Comparison of ENCODE assay signal across 26 mouse cellular contexts in the genomic region with DNA sequence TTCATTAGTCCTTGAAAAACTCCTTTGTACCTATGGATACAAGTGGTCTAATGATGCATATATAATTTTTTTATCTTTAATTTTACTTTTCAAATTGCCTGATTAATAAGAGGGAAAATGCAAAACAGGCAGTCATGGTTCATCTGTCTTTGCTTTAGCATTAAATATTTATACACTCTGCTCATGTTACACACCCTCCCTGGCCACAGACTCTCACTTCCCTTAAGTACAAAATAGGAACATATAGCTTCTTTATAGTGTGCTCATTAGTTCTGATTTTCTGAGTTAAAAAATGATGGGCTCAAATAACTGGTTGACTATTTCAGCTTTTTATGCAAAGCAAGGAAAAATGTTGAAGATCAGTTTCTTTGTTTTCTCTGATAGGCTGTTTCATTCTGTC.
DNase-seq lines count a peak whose midpoint lies in the region; ATAC-seq lines count a peak whose summit lies in the region.
"Had no signal": no experiment of that assay in that cellular context is flagged by ENCODE, and none has a peak within 500 bp of the region (broad histone marks: within the 10 kb centered on the region; RNA-seq: fewer than 3 reads in every experiment).

No protein-coding gene starts in this region.

- ATAC-seq in midbrain, embryonic 14.5 days (ENCODE audit: low FRiP score, low TSS enrichment), result no peak
- ATAC-seq in megakaryocyte, adult 5-6 weeks (ENCODE audit: poor library complexity, severe bottlenecking), result peak; percentile 74
- no peak for ATAC-seq in hindbrain, embryonic 14.5 days (ENCODE audit: low FRiP score)
- ATAC-seq: activated CD4-positive, CD25-positive, alpha-beta regulatory T cell, adult 4 months; CD4-positive, CD25-positive, alpha-beta regulatory T cell, adult 4 months; forebrain, embryonic 14.5 days; forebrain, embryonic 16.5 days; Patski had no signal

- no peaks in the 10 kb centered on the region for H3K36me3 ChIP-seq in midbrain, embryonic 14.5 days (ENCODE audit: control insufficient read depth, insufficient read depth, low read length)
- no peaks in the 10 kb centered on the region for H3K36me3 ChIP-seq in midbrain, embryonic 10.5 days
- H3K36me3 ChIP-seq in hindbrain, embryonic 14.5 days (replicated peaks; ENCODE audit: control insufficient read depth, insufficient read depth), result no peaks in the 10 kb centered on the region
- H3K36me3 ChIP-seq: embryonic facial prominence, embryonic 13.5 days; embryonic facial prominence, embryonic 15.5 days; forebrain, embryonic 10.5 days; forebrain, embryonic 12.5 days; G1E had no signal

- H3K4me3 ChIP-seq in midbrain, embryonic 14.5 days (replicated peaks; ENCODE audit: low read depth, low read length), result no peak overlapping the region
- H3K4me3 ChIP-seq in midbrain, embryonic 10.5 days, result no peak overlapping the region
- no peak overlapping the region for H3K4me3 ChIP-seq in hindbrain, embryonic 14.5 days (replicated peaks; ENCODE audit: low read length)
- H3K4me3 ChIP-seq: embryonic facial prominence, embryonic 13.5 days; embryonic facial prominence, embryonic 15.5 days; erythroblast, embryonic 14.5 days; forebrain, embryonic 10.5 days; forebrain, embryonic 12.5 days had no signal

- H3K4me2 ChIP-seq in midbrain, embryonic 14.5 days (ENCODE audit: low read length), result no peak overlapping the region
- H3K4me2 ChIP-seq in hindbrain, embryonic 14.5 days (replicated peaks), result no peak overlapping the region
- H3K4me2 ChIP-seq: embryonic facial prominence, embryonic 13.5 days; embryonic facial prominence, embryonic 15.5 days; forebrain, embryonic 12.5 days had no signal

- no peak overlapping the region for H3K27ac ChIP-seq in midbrain, embryonic 14.5 days (replicated peaks; ENCODE audit: low read depth, low read length)
- no peak overlapping the region for H3K27ac ChIP-seq in midbrain, embryonic 10.5 days (replicated peaks)
- H3K27ac ChIP-seq in hindbrain, embryonic 14.5 days, result no peak overlapping the region
- H3K27ac ChIP-seq: embryonic facial prominence, embryonic 13.5 days; embryonic facial prominence, embryonic 15.5 days; forebrain, embryonic 10.5 days; forebrain, embryonic 12.5 days had no signal

- DNase-seq in midbrain, embryonic 14.5 days, result peak; percentile 15
- DNase-seq in midbrain, embryonic 10.5 days (ENCODE audit: low spot score), result no peak
- no peak for DNase-seq in frontal cortex, adult 2 months (ENCODE audit: extremely low spot score in 1 of 2, low spot score in 1 of 2)
- no peak for DNase-seq in hindbrain, embryonic 14.5 days (ENCODE audit: low spot score)
- DNase-seq: adrenal gland, adult 8-10 months; adrenal gland, postnatal 14 days; adrenal gland, postnatal 36 days; B cell, adult 2 months; cerebellum, adult 11-12 months; cerebellum, adult 2 months; cerebellum, adult 9-11 months; cerebellum, postnatal 14 days; cerebellum, postnatal 36 days; embryo, embryonic 11 days had no signal

- H3K4me1 ChIP-seq in midbrain, embryonic 14.5 days (ENCODE audit: control insufficient read depth, insufficient read depth, low read length), result no peaks in the 10 kb centered on the region
- H3K4me1 ChIP-seq in midbrain, embryonic 10.5 days, result no peaks in the 10 kb centered on the region
- H3K4me1 ChIP-seq in hindbrain, embryonic 14.5 days (replicated peaks; ENCODE audit: control insufficient read depth, insufficient read depth, low read length), result no peaks in the 10 kb centered on the region
- H3K4me1 ChIP-seq: embryonic facial prominence, embryonic 13.5 days; embryonic facial prominence, embryonic 15.5 days; forebrain, embryonic 12.5 days had no signal

- no peaks in the 10 kb centered on the region for H3K9me3 ChIP-seq in midbrain, embryonic 14.5 days (ENCODE audit: control insufficient read depth, low read length)
- H3K9me3 ChIP-seq in midbrain, embryonic 10.5 days (replicated peaks), result no peaks in the 10 kb centered on the region
- no peaks in the 10 kb centered on the region for H3K9me3 ChIP-seq in hindbrain, embryonic 14.5 days (ENCODE audit: control insufficient read depth, low read length)
- H3K9me3 ChIP-seq: embryonic facial prominence, embryonic 13.5 days; embryonic facial prominence, embryonic 15.5 days; forebrain, embryonic 10.5 days; forebrain, embryonic 12.5 days had no signal

- no peaks in the 10 kb centered on the region for H3K27me3 ChIP-seq in midbrain, embryonic 14.5 days (ENCODE audit: control insufficient read depth, insufficient read depth, low read length)
- no peaks in the 10 kb centered on the region for H3K27me3 ChIP-seq in midbrain, embryonic 10.5 days (ENCODE audit: low read depth, poor library complexity, severe bottlenecking)
- H3K27me3 ChIP-seq in hindbrain, embryonic 14.5 days (ENCODE audit: control insufficient read depth, insufficient read depth, low read length), result no peaks in the 10 kb centered on the region
- H3K27me3 ChIP-seq: embryonic facial prominence, embryonic 13.5 days; embryonic facial prominence, embryonic 15.5 days; forebrain, embryonic 12.5 days; Patski had no signal

- H3K9ac ChIP-seq in midbrain, embryonic 14.5 days (replicated peaks; ENCODE audit: low read length), result no peak overlapping the region
- H3K9ac ChIP-seq in hindbrain, embryonic 14.5 days, result no peak overlapping the region
- H3K9ac ChIP-seq: embryonic facial prominence, embryonic 13.5 days; embryonic facial prominence, embryonic 15.5 days; forebrain, embryonic 12.5 days had no signal
